Mouse (Mus musculus): Measurements from ENCODE around the gene Lrrc8e. TPM values are rescaled to one million over a fixed set of nuclear protein-coding genes. Genes with fewer than 3 reads are reported as not detected.
"Not testable (repeated sequence)": the region's sequence is repeated elsewhere in the genome, so short reads cannot be mapped to it uniquely, and the experiment has no call there.

The Lrrc8e gene
- total RNA-seq, 1 experiment from 2014 or later = 12.7 TPM

DNA sequence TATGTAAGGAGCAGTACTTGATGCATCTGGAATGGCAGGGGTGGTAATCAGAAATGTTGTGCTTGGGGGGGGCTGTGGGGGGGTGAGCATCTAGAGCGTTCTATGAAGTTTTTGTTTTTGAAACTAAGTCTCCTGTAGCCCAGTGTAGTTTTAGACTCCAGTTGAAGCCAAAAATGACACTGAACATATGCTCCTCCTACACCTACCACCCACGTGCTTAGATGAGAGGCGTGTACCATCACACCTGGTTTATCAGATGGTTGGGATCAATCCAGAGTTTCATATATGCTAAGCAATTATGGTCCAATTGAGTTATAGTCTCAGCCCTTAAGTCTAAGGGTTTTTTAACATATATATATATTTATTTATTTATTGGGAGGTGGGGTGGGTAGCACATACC lies 7.0 kb upstream of the Lrrc8e start:
- no peak for DNase-seq

DNA sequence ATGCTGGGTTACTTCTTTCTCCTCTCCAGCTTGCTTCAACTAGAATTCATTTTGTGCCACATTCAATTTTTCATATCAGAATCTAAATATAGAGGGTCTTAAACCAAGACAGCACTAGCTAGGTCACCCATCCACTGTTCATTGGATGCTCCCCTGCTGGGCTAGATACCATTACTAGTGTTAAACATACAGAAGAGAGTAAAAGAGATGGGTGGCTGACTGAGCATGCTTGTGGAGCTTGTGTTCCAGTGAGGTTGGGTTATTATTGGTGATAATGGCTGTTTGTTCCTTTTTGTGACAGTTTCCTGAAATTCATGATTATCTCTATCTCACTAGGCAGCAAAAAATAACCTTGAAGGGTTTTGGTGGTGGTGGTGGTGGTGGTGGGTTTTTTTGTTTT lies 4.6 kb upstream of the Lrrc8e start:
- no peak for DNase-seq

DNA sequence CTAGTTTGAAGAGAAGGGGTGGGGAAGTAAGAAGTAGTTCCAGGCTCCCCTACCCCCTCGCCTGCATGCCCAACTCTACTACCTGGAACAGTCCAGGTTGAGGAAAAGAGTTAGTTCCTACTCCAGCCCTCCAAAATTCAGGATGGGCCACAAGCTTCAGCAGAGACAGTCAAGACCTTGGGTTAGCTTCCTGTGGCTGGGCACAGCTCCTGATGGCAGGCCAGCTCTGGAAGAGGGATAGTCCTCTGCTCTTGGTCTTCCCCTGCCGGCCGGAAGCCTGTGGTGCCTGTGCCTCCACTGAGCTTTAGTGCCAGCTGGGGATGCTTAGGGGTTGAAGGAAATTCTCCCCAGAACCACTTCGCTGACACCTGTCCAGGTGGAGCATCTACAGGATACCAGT lies 304 bp upstream of the Lrrc8e start:
- DNase-seq = no peak

DNA sequence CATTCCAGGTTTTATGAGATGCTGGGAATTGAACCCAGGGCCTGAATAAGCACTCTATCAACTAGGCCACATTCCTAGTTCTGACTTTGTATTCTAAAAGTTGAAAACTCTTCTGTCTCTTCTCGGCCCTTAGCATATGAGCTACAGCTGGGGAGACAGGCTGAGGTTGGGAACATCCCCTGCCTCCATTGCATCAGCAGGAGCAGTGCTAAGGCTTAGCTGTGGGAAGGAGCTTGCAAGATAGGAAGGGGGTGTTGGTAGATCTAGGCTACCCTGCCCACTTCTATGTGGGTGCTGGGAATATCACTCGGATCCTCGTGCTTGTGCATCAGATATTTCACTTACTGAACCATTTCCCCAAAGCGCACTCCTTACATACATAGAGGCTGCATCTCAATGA lies 1.3 kb downstream of the Lrrc8e start:
- DNase-seq = no peak

DNA sequence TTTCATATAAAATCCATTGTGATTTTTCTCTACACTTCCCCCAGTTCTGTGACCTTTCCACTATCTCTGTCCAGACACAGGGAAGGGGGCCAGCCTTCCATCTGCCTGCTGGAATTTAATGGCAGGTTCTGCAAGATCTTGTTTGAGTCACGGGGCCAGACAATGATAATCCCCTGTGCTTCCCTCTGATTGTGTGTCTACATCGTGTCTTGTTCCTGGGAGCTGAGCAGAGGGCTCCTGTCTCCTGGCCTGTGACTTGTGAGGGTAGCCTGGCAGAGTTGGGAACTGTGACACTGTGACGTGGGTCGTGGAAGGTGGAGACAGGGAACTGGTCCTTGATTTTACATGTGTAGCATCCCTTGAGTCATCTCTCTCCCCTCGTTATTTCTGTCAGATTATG lies 3.2 kb downstream of the Lrrc8e start:
- DNase-seq = no peak

DNA sequence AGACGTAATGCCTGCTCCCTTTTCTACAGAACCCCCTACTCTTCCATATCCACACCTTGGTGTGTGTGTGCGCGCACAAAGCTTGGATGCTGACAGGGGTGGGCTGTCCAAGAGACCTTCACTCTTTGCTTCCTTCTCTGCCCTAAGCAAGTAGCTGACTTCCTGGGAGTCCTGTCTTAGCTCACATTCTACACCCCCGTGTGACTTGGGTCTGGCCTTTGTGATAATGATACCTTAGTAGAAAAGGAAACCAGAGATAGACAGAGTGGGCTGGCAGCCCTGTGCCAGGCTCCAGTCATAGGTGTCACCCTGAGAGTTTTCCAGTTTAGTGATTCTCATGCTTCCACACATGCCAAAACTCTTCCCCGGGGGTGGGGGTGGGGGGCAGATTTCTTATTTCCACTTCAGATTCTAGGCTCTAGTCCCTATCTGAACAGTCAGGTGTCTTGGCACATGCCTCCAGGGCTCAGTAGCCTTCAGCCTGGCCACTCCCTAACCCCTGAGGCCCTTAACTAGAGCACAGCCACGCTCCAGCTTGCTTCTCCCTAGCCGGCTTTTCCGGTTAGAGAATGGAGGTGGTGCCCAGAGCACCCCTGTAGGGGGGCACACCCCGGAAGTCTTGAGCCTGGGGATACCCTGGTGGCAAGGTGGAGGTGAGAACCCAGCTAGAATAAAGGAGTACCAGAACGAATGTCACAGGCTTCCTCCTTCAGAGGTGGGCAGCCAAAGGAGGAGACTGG lies 4.2 kb downstream of the Lrrc8e start:
- DNase-seq = no peak

DNA sequence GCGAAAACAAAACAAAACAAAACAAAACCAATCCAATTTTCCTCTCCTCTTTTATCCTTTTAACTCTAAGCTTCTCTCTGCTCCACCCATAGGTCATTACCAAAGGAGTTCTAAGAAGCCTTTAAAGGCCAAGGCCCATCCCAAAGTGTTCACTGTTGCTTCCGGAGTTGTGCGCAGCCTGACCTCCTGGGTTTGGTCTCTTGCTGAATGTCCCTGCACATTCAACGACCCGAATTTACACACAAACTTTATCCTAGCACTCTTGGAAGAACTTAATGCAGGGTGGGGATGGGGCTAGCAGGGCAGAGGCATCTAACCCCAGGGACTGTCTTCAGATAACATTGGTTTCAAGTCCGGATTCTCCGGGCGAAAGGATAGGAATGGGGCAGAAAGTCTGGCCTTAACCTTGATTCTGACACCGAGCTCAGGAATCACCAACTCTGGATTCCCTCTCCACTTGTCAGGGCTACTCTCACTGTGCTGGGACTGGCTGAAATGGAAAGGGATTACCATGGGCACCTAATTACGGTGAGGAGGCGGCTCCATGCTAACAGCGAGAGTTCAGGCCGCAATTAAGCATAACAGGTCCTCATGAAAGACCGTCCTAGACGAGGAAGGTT lies 11.3 kb downstream of the Lrrc8e start:
- peak; percentile 70 for DNase-seq

DNA sequence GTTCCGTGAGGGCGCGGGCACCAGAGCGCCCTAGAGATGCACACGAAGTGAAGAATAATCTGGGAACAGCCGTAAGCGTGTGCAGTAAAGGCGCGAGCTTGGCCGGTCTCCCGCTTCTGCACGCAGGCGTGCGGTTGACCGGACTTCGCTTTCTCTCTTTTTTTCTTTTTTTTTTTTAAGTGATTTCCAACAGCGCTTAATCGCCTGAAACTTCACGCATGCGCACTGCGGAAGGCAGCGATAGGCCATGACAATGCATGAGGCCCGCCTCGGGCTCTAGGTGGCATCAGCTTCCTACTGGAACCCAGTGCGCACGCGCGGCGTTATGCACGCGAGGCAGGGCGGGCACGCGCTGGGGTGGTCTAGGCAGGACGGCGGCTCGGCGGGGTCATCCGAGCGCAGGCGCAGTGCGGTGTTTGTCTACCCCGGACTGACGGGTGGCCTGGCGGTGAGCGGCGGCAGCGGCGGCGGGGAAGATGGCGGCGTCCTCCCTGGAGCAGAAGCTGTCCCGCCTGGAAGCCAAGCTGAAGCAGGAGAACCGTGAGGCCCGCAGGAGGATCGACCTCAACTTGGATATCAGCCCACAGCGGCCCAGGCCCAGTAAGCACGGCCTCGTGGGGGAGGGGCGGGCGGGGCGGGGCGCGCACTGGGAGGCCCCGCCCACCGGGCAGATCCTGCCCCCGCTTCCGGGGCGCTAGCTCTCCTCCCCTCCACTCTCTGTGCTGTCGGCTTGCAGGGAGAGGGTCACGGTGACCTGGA lies 12.0 kb downstream of the Lrrc8e start, which contains the start of the genes Map2k7 and Gm49320:
Gene Map2k7 (plus strand): TSS at position 307 of the 759 bp plus-strand sequence.
Gene Gm49320 (plus strand): TSS at position 432 of the 759 bp plus-strand sequence.
- peak; percentile 100 for DNase-seq

DNA sequence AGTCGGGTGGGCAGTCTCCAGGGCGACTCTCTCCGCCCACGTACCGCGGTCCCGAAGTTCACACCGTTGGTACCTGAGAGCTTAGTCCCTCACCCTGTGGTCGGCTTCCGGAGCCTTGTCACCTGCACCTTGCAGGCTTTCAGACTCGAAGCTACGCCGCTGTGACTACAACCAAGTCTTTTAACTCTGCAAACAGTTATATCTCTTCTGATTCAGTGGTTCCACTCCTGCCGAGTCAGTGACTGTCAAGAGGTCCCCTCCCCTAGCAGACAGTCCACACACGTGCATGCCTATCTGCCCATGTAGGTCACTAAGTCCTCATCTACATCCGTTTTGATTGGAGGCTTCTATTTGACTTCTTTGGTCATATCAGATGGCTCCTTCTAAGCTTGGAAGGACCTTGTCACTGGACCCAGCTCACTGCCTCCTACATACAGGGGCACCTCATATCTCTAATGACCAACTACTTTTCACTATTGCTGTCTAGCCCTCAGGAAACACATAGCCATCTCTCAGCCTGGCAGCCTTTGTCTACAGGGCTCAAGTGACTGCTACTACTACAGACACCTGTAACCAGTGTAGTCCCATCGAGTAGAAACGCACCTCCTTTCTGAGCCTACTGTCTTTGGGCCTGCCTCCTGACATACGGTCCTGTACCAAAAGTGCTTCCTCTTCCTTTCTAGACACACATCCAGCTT lies 12.7 kb downstream of the Lrrc8e start:
- DNase-seq = no peak

DNA sequence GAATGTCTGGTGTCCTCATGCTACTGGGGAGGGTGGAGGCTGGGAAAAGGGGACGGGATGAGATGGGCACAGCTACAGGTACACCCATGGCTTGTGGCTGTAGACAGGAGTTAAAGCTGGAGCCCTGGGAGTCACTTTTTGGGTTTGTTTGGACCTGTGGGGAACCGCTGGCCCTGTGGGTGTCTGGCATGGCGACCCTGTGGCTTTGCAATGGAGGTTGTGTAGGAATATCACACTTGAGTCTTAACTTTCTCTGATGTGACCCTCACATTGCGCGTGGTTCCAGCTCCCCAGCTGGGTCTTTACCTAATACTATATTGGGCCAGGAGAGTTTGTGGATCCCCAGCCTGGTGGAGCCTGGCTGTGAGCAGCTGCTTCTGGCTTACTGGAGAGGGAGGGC lies 18.4 kb downstream of the Lrrc8e start:
- no peak for DNase-seq

DNA sequence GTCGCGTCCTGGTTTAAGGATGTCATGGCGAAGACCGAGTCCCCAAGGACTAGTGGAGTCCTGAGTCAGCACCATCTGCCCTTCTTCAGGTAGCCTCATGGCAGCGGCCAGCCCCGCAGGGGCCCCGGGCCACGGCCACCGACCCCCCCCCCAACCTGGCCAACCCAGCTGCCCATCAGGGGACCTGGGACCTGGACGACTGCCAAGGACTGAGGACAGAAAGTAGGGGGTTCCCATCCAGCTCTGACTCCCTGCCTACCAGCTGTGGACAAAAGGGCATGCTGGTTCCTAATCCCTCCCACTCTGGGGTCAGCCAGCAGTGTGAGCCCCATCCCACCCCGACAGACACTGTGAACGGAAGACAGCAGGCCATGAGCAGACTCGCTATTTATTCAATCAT lies 19.1 kb downstream of the Lrrc8e start:
- peak; percentile 21 for DNase-seq

DNA sequence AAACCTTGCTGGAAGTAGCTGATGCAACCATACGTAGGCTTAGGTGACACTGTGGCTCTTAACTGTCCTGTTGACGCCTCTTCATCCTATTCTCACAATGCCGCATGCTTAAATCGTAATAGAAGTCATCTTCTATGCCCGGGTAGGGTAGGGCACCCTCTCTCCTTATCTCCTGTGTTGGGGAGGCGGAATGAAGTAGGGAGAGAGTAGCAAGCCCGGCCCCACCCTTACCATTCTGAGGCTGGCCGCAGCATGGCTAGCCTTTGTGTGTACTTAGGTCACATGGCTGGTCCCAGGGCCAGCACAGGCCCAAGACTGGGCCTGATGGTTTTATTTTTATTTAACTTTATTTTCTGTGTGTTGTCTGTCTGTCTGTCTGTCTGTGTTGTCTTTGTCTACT lies 20.6 kb downstream of the Lrrc8e start:
- DNase-seq = no peak

DNA sequence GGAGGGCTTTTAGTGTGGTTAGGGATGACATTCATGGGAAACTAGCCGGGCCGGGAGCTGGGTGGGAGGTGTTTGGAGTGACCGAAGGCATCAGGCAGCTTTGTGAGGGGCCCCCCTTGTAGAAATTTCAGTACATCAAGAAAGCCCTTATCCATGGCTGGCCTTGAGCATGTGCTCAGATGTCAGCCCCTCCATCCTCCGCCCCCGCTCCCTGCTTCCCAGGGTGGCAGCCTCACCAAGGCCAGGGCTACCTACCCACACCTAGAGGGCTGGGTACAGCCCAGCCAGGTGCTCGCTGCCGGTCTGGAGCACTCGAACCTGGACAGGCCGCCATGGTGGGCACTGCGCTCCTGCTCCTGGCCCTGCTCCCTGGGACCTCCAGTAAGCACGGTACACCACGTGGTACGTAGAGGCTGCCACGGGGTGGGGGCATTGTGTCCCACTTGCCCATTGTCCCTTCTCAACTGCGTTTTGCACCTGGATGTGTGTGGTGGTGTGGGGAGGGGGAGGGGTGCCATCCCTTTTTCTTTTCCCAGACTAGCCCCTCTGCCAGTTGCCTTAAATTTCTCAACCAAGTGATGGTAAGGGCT lies 21.4 kb downstream of the Lrrc8e start, which contains the start of gene Tgfbr3l:
Gene Tgfbr3l (plus strand): TSS at position 264 of the 590 bp plus-strand sequence.
- DNase-seq = peak; percentile 53

DNA sequence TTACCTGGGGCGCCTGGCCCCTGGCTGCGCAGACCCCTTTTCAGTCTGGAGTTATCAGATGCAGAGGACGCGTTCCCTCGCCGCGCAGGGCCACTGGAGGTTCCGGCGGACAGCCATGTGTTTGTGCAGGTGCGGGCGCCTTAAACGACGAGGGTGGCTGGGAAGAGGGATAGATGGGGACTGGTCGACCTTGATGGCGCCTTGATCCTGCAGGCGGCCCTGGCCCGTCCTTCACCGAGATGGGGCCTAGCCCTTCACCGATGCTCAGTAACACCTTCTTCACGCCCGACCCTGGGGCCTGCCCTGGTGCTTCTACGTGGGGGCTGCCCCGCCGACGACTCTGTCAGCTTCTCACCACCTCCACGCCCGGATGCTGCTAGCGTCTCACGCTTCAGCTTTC lies 22.6 kb downstream of the Lrrc8e start:
- DNase-seq = peak; percentile 76

DNA sequence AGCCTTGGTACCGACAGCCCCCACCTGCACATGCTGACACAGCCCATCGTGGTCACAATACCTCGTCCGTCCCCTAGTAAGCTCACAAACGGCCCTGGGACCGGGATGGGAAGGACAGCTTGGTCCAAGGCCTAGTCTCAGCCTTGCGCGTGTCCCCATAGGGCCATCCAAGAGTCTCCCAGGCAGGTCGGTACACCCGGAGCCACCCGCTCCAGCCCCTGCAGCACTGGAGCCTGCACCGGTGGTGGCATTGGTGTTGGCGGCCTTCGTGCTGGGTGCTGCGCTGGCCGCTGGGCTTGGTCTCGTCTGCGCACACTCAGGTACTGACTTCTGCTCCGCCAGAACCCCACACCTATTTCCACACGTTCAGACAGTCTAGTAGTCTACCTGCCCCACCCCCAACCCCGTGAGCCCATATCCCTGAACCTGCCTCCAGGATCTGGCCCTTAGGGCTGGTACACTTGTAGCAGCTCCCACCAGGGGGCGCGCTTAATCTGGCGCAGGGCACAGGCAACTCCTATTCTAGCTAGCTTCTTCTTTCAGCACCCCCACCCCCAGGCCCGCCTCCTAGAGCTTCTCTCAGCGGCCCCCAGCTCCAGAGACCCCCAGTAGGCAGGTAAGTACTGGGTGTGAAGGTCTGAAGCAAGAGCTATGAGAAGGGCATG lies 23.8 kb downstream of the Lrrc8e start:
- DNase-seq = peak; percentile 94

DNA sequence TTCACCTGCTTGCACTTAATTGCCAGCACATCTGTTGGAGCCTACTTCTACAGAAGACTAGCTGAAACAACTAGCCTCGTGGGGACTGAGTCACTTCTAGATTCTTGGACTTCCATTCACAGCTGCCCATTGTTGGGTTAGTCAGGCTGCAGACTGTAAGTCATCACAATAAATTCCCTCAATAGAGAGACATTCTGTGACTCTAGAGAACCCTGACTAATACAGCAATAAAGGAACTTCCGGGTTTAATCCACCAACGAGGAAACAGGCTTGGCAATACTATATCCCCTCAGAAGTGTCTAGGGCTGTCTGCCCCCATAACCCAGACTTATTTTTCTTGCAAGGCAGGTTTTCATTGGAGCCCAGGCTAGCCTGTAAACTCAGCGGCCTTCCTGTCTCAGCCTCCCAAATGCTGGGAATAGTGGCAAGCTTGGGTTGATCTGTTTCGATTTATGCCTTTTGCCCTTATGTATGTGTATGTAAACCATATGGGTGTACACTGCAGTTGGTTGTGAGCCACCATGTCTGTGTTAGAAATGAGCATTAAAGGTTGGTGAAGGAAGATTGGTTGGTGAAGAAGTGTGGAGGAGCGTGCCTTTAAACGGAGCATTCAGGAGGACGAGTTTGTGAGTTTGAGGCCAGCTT lies 25.6 kb downstream of the Lrrc8e start:
- peak; percentile 29 for DNase-seq

DNA sequence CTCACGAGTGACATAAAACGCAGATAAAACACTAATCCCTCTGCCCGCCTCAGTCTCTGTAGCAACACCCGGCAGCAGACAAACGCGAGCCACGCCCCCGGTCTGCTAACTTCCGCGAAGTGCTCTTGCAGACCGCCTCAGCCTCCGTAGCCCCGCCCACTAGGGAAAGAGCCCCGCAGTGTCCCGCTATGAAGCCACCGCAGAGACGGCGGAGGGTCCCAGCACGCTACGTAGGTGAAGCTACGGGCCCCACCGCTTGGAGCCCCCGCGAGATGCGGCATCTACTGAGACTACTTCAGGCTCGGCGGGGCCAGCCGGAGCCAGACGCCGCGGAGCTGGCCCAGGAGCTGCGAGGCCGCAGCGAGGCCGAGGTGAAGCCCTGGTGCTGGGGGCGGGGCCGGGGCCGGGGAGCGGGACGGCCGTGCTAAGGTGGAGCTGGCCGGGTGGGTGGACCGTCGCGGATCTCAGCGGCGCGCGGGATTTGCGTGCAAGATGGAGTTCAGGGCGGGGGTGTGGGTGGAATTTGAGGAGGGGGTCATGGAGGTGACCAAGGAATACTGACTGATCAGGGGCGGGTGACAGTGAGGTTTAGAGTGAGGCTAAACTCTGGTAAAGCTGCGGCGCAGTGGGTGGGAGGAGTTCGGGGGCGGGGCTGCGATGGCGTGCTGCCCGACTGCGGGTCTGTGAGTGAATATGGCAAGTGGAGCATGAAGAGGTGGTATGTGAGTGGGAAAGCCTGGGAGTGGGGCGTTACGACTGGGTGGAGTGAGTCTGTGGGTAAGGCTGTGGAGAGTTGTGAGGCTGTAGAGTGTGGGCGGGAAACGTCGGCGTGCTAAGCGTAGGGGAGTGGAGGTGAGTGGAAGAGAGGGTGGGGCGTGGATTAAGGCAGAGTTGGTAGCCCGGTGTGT lies 26.6 kb downstream of the Lrrc8e start, which contains the start of gene Snapc2:
Gene Snapc2 (plus strand): TSS at position 147 of the 908 bp plus-strand sequence.
- peak; percentile 98 for DNase-seq

DNA sequence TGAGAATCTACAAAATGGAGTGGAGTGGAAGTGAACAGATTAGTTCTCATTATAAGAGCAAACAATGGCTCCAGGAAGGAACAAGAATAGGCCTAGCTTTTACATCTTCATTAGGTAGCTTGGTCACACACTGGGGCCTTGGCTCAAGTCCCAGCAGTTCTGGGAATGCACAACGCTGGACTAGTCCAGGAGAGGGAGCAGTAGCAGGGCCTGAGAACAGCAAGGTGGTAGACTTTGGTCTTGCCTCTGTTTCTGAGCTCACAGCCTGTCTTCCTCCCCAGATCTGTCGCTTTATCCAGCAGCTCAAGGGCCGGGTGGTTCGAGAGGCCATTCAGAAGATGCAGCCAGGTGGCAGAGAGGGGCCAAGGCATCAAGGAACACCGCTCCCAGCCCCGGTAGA lies 27.4 kb downstream of the Lrrc8e start:
- peak; percentile 77 for DNase-seq

DNA sequence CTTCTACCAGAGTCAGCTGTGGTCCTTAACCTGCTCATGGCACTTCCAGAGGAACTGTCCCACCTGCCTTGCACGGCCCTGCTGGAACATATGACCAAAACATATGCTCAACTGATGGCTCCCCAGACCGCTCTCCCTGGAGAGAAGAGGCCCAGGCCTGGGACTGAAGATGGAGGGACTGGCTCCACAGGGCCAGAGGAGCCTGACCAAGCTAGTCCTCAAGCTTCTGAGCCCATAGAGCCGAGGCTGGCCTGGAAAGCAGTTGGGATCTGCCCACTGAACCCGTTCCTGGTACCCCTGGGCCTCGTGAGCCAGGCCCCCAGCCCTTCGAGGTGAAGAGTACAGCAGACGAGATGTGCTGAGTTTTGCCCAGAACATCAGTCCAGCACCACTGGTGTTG lies 28.8 kb downstream of the Lrrc8e start:
- not testable (repeated sequence) for DNase-seq

DNA sequence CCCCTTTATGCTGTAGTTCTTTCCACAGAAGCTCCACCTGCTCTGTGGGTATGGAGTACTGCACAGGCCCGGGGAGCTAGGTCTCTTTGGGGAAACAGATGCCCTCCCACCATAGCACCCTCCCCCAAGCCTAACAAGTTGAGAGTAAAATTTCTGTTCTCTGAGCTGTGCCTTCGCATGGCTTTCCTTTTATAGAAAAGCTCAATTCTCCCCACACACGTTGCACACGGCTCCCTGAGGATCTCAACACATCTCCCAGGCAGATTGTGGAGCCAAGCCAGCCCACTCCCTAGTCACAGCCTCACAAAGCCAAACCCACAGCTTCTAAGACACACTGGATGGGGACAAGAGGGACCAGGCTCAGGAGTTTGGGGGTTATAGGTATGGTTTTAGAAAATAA lies 30.3 kb downstream of the Lrrc8e start:
- DNase-seq = no peak

All from adrenal gland, postnatal 14 days (tissue).